Mouse (Mus musculus): ENCODE measurements around the gene Astn2. TPM values are rescaled to one million over a fixed set of nuclear protein-coding genes. Genes with fewer than 3 reads are reported as not detected.

Gene Astn2
- total and polyA plus RNA-seq, 3 experiments: not detected

GRCm38 (mm10) chr4:65481632-65482031 is 922.8 kb downstream of the Astn2 start:
- no peak for TF ChIP-seq SMC3 (IDR thresholded peaks at IDR 0.05; ENCODE audit: low read depth, low read length)
- TF ChIP-seq EP300 (IDR thresholded peaks at IDR 0.05; ENCODE audit: low read depth in 1 of 2, low read length in 2 of 2): no peak
- TF ChIP-seq POLR2AphosphoS5 (IDR thresholded peaks at IDR 0.05; ENCODE audit: borderline replicate concordance, low read depth, low read length): no peak
- TF ChIP-seq MYB (IDR thresholded peaks at IDR 0.05; ENCODE audit: low read depth, low read length): no peak
- TF ChIP-seq RAD21 (IDR thresholded peaks at IDR 0.05; ENCODE audit: low read depth, low read length): no peak
- TF ChIP-seq TCF12 (IDR thresholded peaks at IDR 0.05; ENCODE audit: low read depth, low read length): no peak
- TF ChIP-seq NELFE (IDR thresholded peaks at IDR 0.05; ENCODE audit: low read depth, low read length): no peak
- no peak for TF ChIP-seq SIN3A (IDR thresholded peaks at IDR 0.05; ENCODE audit: low read length)
- no peak for TF ChIP-seq NRF1 (IDR thresholded peaks at IDR 0.05; ENCODE audit: insufficient read depth, low read depth, low read length, poor library complexity, severe bottlenecking)
- no peak for TF ChIP-seq TAL1 (IDR thresholded peaks at IDR 0.05; ENCODE audit: low read length)
- no peak for TF ChIP-seq USF1 (IDR thresholded peaks at IDR 0.05; ENCODE audit: low read depth, low read length)
- no peak for TF ChIP-seq GABPA (IDR thresholded peaks at IDR 0.05; ENCODE audit: low read depth, low read length)
- TF ChIP-seq KAT2A (conservative IDR thresholded peaks at IDR 0.05; ENCODE audit: low read depth, low read length): no peak
- no peak for TF ChIP-seq GATA1 (IDR thresholded peaks at IDR 0.05; ENCODE audit: low read depth, low read length)
- TF ChIP-seq POLR2AphosphoS2 (IDR thresholded peaks at IDR 0.05; ENCODE audit: low read length): no peak
- no peak for TF ChIP-seq USF2 (IDR thresholded peaks at IDR 0.05; ENCODE audit: borderline replicate concordance in 1 of 2, insufficient read depth in 1 of 2, low read depth in 1 of 2, low read length in 2 of 2)
- TF ChIP-seq CHD1 (IDR thresholded peaks at IDR 0.05; ENCODE audit: low read depth, low read length): no peak
- Histone ChIP-seq H3K9ac (ENCODE audit: control insufficient read depth, low read depth, low read length, poor library complexity, severe bottlenecking) (no peak overlapping the region), H3K9me3 (replicated peaks; ENCODE audit: insufficient read depth, low read length) (no peaks in the 10 kb centered on the region), H3K36me3 (ENCODE audit: control insufficient read depth in 1 of 2, insufficient read depth in 2 of 2, low read length in 2 of 2) (no peaks in the 10 kb centered on the region), H3K27me3 (ENCODE audit: control insufficient read depth in 1 of 2, insufficient read depth in 2 of 2, low read length in 2 of 2) (no peaks in the 10 kb centered on the region), H3K27ac (ENCODE audit: control insufficient read depth, low read depth, low read length) (no peak overlapping the region), H3K4me3 (ENCODE audit: control insufficient read depth in 1 of 2, insufficient read depth in 1 of 2, low read depth in 2 of 2, low read length in 2 of 2) (no peak overlapping the region), H3K79me2 (ENCODE audit: control insufficient read depth, insufficient read depth, low read length, poor library complexity) (no peaks in the 10 kb centered on the region), H3K4me1 (ENCODE audit: control insufficient read depth in 1 of 2, insufficient read depth in 2 of 2, low read length in 2 of 2) (no peaks in the 10 kb centered on the region)
- no peak for DNase-seq (ENCODE audit: low read depth, low spot score)

- no peak overlapping the region for H3K9ac ChIP-seq (ENCODE audit: control insufficient read depth, low read depth, low read length, poor library complexity, severe bottlenecking)
- H3K9me3 ChIP-seq (replicated peaks; ENCODE audit: insufficient read depth, low read length): no peaks in the 10 kb centered on the region
- no peaks in the 10 kb centered on the region for H3K4me1 ChIP-seq (ENCODE audit: control insufficient read depth in 1 of 2, insufficient read depth in 2 of 2, low read length in 2 of 2)
- H3K79me2 ChIP-seq (ENCODE audit: control insufficient read depth, insufficient read depth, low read length, poor library complexity): no peaks in the 10 kb centered on the region
- no peak overlapping the region for H3K27ac ChIP-seq (ENCODE audit: control insufficient read depth, low read depth, low read length)
- H3K4me3 ChIP-seq (ENCODE audit: control insufficient read depth in 1 of 2, insufficient read depth in 1 of 2, low read depth in 2 of 2, low read length in 2 of 2): no peak overlapping the region
- no peak for DNase-seq (ENCODE audit: low read depth, low spot score)
- TF ChIP-seq USF1 (IDR thresholded peaks at IDR 0.05; ENCODE audit: low read depth, low read length) (no peak), MAZ (IDR thresholded peaks at IDR 0.05; ENCODE audit: low read depth, low read length) (no peak), MXI1 (IDR thresholded peaks at IDR 0.05; ENCODE audit: low read depth, low read length) (no peak), ZC3H11A (IDR thresholded peaks at IDR 0.05; ENCODE audit: low read depth, low read length) (no peak), TCF12 (IDR thresholded peaks at IDR 0.05; ENCODE audit: low read depth, low read length) (no peak), TBP (IDR thresholded peaks at IDR 0.05; ENCODE audit: low read depth, low read length) (no peak), SIN3A (IDR thresholded peaks at IDR 0.05; ENCODE audit: low read length) (no peak), USF2 (IDR thresholded peaks at IDR 0.05; ENCODE audit: borderline replicate concordance in 1 of 2, insufficient read depth in 1 of 2, low read depth in 1 of 2, low read length in 2 of 2) (no peak), RAD21 (IDR thresholded peaks at IDR 0.05; ENCODE audit: low read depth, low read length) (no peak), MEF2A (IDR thresholded peaks at IDR 0.05; ENCODE audit: extremely low read depth, insufficient replicate concordance, low read depth, low read length, poor library complexity, severe bottlenecking) (no peak), SMC3 (IDR thresholded peaks at IDR 0.05; ENCODE audit: low read depth, low read length) (no peak), ZKSCAN1 (IDR thresholded peaks at IDR 0.05; ENCODE audit: low read depth, low read length) (no peak), CHD1 (IDR thresholded peaks at IDR 0.05; ENCODE audit: low read depth, low read length) (no peak), ZNF384 (IDR thresholded peaks at IDR 0.05; ENCODE audit: low read depth, low read length) (no peak), TAL1 (IDR thresholded peaks at IDR 0.05; ENCODE audit: low read length) (no peak), POLR2AphosphoS2 (IDR thresholded peaks at IDR 0.05; ENCODE audit: low read length) (no peak), ZMIZ1 (IDR thresholded peaks at IDR 0.05; ENCODE audit: low read depth, low read length) (no peak), HCFC1 (IDR thresholded peaks at IDR 0.05; ENCODE audit: low read depth, low read length) (no peak), POLR2AphosphoS5 (IDR thresholded peaks at IDR 0.05; ENCODE audit: borderline replicate concordance, low read depth, low read length) (no peak)
- H3K36me3 ChIP-seq (ENCODE audit: control insufficient read depth in 1 of 2, insufficient read depth in 2 of 2, low read length in 2 of 2): no peaks in the 10 kb centered on the region
- H3K27me3 ChIP-seq (ENCODE audit: control insufficient read depth in 1 of 2, insufficient read depth in 2 of 2, low read length in 2 of 2): no peaks in the 10 kb centered on the region
Measured at GRCm38 (mm10) chr4:65477106-65477505, 927.3 kb downstream of the Astn2 start.

Data from MEL (cell line).